Mouse (Mus musculus) testis, adult 2 months (tissue): ENCODE measurements around the gene Ccdc146.

Experiments
- CTCF ChIP-seq: fragments of 200-500 bp; IDR thresholded peaks from 2 replicates; pipeline ENCODE4 v1.5.1; 2012; ENCODE audit warnings: low read depth, mild to moderate bottlenecking, inconsistent platforms, low read length, moderate library complexity; ENCODE audit not compliant: control insufficient read depth, insufficient read depth, insufficient replicate concordance
- POLR2A ChIP-seq: fragments of 200-500 bp; IDR thresholded peaks from 2 replicates; pipeline ENCODE4 v1.6.1; 2012; ENCODE audit warnings: low read depth, mild to moderate bottlenecking, inconsistent platforms, low read length, moderate library complexity; ENCODE audit not compliant: control insufficient read depth

GRCm38 (mm10) chr5:21264352-21265021 is 160.0 kb downstream of the Ccdc146 start:
- no peak for TF ChIP-seq POLR2A
- TF ChIP-seq CTCF = no peak
